Mouse (Mus musculus) megakaryocyte-erythroid progenitor cell, adult 5-6 weeks (primary cell): ENCODE data around the gene Asxl2. TPM values are rescaled to one million over a fixed set of nuclear protein-coding genes. Genes with fewer than 3 reads are reported as not detected.
A peak's percentile ranks its signal among the peaks of the same experiment; 100 is the strongest.
"Not testable (repeated sequence)": the region's sequence is repeated elsewhere in the genome, so short reads cannot be mapped to it uniquely, and the experiment has no call there.

ENCODE experiments used
- ATAC-seq: replicated peaks from 2 replicates; pipeline ENCODE4 v1.8.0; 2016; ENCODE audit warnings: mild to moderate bottlenecking, inconsistent platforms; ENCODE audit not compliant: severe bottlenecking, poor library complexity, low FRiP score, low TSS enrichment
- total RNA-seq, 2 experiments: library from RNA; stranded (forward) in 1 of 2; stranded (reverse) in 1 of 2; fragments of 200-1000, 215-1000 nt in 1 of 2; fragments of >200 nt in 1 of 2; fragmentation: Nextera tagmentation in 1 of 2; gene quantifications; 2 replicates each; pipeline ENCODE4 v1.2.3; 2014 to 2017

The Asxl2 gene
- 55.3 and 57.5 TPM in 2 replicates for total RNA-seq (2014; fragmentation: Nextera tagmentation)
- total RNA-seq (2017), result 35.8 and 44.1 TPM in 2 replicates

GRCm38 (mm10) chr12:3426530-3427034 lies at the start of gene Asxl2:
Gene Asxl2 (plus strand): TSS chr12:3426857.
- ATAC-seq, result peak; percentile 83

- peak; percentile 97 for ATAC-seq
Measured at GRCm38 (mm10) chr12:3377190-3377589, 49.5 kb upstream of the Asxl2 start.

GRCm38 (mm10) chr12:3377755-3378154 lies 48.9 kb upstream of the Asxl2 start:
- no peak for ATAC-seq

- ATAC-seq, result no peak
Measured at GRCm38 (mm10) chr12:3384860-3385259, 41.8 kb upstream of the Asxl2 start.

- no peak for ATAC-seq
Measured at GRCm38 (mm10) chr12:3385271-3385670, 41.4 kb upstream of the Asxl2 start.

- no peak; the same call in 1 of the 2 replicates for ATAC-seq
Measured at GRCm38 (mm10) chr12:3385940-3386339, 40.7 kb upstream of the Asxl2 start.

- ATAC-seq, result no peak
Measured at GRCm38 (mm10) chr12:3387891-3388290, 38.8 kb upstream of the Asxl2 start.

- peak; percentile 15; the same call in 1 of the 2 replicates for ATAC-seq
Measured at GRCm38 (mm10) chr12:3389394-3389793, 37.3 kb upstream of the Asxl2 start.

GRCm38 (mm10) chr12:3390071-3390470 lies 36.6 kb upstream of the Asxl2 start:
- ATAC-seq, result no peak

- ATAC-seq, result peak; percentile 90
Measured at GRCm38 (mm10) chr12:3390577-3391262, 35.9 kb upstream of the Asxl2 start.

GRCm38 (mm10) chr12:3391276-3391675 lies 35.4 kb upstream of the Asxl2 start:
- ATAC-seq, result no peak

- ATAC-seq, result no peak
Measured at GRCm38 (mm10) chr12:3393140-3393539, 33.5 kb upstream of the Asxl2 start.

GRCm38 (mm10) chr12:3396931-3397330 lies 29.7 kb upstream of the Asxl2 start:
- ATAC-seq, result no peak

GRCm38 (mm10) chr12:3405662-3406061 lies 21.0 kb upstream of the Asxl2 start:
- not testable (repeated sequence) for ATAC-seq

- ATAC-seq, result no peak
Measured at GRCm38 (mm10) chr12:3406585-3406984, 20.1 kb upstream of the Asxl2 start.

- no peak for ATAC-seq
Measured at GRCm38 (mm10) chr12:3414956-3415355, 11.7 kb upstream of the Asxl2 start.

- ATAC-seq, result no peak
Measured at GRCm38 (mm10) chr12:3418761-3419160, 7.9 kb upstream of the Asxl2 start.

- no peak for ATAC-seq
Measured at GRCm38 (mm10) chr12:3420519-3420918, 6.1 kb upstream of the Asxl2 start.

GRCm38 (mm10) chr12:3422786-3423185 lies 3.9 kb upstream of the Asxl2 start:
- no peak for ATAC-seq

- no peak for ATAC-seq
Measured at GRCm38 (mm10) chr12:3424179-3424578, 2.5 kb upstream of the Asxl2 start.
